Mouse (Mus musculus) adrenal gland, postnatal 14 days (tissue): Measurements from ENCODE around the gene Ttbk1. TPM values are rescaled to one million over a fixed set of nuclear protein-coding genes. Genes with fewer than 3 reads are reported as not detected.
"Not testable (repeated sequence)": the region's sequence is repeated elsewhere in the genome, so short reads cannot be mapped to it uniquely, and the experiment has no call there.

ENCODE experiments used
- DNase-seq: peaks from one replicate; pipeline ENCODE4 v3.0.0; 2021; ENCODE audit warnings: mixed read lengths
- long read RNA-seq, 2 experiments: library from polyadenylated mRNA; stranded (forward); transcript quantifications; one replicate each; pipeline ENCODE4 v2.0.0; 2021
- total RNA-seq: library from RNA; stranded (reverse); gene quantifications from 2 replicates; pipeline ENCODE4 v1.2.3, GENCODE M21; 2021

Gene Ttbk1
- total RNA-seq = 0.78 and 1.4 TPM in 2 replicates
- long read RNA-seq, experiment 1 = 0 reads
- long read RNA-seq, experiment 2 = 0 reads

DNA sequence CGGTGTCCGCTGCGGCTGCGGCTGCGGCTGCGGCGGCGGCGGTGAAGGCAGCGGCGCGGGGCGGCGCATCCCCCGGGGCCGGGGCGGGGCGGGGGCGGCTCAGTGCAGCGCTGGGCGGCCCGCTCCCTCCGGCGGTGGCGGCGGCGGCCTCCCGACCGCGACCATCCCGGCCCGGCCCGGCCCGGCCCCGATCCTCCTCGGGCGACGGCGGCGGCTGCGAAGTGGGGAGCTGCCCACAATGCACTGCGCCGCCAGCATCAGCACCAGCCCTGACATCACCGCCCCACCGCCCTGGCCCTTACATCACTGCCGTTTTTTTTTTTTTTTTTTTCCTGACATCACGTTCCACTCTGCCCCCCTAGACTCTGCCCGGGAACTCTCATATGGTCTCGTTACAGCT is at the start of gene Ttbk1:
Gene Ttbk1, minus strand, starts transcription at position 245 of the 400 bp plus-strand sequence.
- no peak for DNase-seq

DNA sequence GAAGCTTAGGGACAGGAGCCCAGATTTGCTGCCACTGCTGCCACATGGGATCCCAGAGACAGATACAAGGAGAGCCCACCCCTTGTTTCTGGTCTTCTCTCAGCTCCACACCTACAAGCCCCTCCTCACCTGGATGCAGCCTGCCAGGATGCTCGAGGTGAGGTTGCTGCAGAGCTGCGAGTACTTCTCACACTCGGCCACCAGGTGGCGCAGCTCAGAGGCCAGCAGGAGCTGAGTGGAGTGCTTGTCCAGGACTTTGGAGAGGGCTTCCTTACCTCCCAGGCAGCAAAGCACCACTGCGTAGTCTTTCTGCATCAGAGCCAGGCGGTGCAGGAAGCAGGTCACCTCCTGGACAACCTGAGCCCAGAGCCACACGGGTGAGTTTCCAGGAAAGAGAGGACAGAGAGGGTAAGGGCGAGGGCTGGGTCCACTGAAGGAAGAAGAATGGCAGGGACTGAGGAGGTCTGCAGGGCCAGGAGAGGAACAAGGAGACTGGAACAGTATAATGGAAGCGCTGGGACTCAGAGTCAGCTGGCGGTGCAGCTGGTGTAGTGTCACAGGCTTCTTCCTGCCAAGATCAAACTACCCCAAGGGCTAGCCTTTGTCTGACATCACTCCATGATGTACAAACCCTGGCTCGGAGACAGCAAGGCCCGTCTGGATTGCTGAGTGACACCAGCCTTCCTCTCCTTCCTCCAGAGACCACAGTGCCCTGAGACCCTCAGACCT is 38.3 kb upstream of the Ttbk1 start:
- DNase-seq = peak; percentile 88

DNA sequence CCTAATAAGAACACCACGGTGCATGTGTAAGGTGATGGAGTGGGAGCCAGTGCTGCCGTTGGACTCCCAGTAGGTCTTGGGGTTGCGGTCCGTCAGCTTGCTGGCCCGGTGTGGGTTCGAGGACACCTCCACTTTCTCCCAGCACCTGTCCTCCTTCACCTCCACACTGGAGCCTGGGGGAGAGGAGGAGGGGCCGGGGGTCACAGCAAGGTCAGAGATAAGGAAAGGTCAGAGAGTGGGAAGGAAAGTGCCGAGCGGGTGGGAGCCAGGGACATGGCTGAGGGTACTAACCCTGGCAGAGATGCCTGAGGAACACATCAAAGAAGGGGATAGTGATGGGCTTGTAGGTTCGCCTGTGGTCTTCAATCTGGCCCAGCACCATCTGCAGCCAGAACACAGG is 37.6 kb upstream of the Ttbk1 start:
- DNase-seq = no peak

DNA sequence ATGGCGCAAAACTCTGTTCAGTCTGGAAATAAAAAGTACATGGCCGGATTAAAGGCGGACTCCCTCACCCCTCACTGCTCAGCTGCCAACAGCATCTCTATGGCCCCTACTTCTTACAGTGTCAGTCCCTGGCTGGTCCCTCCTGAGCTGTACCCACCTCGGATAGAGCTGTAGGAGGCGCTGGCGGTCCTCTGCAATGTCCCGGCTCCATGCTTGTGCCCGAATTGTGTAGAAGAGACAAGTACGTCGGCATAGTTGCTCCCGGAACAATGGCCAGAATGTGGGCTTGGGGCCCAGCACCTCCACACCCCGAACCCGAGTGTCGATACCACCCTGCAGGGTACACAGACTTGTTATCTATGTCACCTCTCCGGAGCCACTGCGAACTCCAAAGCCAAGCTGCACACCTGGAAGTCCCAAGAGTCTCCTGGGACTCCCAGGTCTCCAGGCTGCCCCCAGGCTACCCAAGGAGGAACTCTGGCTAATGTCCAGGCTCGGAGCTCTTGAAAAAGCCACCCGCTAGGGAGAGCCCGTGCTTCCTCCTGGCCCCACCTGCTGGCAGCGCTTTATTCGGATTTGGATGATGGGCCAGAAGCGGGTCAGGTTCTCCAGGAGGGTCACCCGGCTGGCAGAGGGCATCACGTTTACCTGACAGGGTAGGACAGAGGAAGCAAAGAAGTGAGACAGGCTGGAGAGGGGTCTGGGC is 34.6 kb upstream of the Ttbk1 start:
- no peak for DNase-seq

DNA sequence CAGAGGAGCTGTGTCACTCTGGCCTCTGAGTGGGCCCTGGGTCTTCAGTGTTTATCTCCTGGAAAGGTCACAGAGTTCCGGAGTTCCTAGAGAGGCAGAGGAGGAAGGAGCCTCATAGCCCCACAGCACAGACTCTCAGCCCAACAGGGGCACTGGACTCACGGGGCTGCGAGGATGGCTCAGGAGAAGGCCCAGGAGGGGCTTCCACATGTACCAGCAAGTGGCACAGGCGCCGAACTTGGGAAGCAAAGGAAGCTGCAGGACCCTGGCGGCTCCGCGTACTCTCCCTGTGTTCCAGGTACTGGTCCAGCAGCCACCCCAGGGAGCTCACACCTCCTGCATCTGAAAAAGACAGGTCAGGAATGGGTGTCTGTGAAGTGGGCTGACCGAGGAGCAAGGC is 33.7 kb upstream of the Ttbk1 start:
- no peak for DNase-seq

DNA sequence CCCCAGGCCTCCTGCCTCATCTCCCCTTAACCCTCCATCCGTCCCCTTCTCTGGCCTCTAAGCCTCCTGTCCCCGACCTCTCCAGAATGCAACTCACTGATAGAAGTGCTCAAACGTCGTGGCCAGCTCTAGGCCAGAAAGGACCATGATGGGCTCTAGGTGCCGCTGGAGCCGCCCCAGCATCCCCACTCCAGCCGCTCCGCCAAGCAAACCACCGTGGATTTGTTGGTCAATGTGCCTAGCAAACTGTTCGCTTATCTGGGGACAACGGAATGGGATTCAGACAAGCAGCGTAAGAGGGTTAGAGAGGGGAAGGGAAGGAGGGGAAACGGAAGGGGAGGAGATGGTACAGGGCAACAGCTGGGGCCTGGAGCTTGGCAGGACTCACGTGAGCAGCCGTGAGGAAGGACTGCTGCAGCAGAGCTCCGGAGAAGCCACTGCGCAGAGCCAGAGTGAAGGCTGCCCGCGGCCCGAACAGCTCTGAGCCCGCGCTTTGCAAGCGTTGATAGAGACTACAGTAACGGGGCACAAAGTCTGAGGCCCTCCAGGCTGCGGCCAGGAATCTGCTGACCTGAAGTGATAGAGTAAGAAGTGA is 33.0 kb upstream of the Ttbk1 start:
- DNase-seq = no peak

DNA sequence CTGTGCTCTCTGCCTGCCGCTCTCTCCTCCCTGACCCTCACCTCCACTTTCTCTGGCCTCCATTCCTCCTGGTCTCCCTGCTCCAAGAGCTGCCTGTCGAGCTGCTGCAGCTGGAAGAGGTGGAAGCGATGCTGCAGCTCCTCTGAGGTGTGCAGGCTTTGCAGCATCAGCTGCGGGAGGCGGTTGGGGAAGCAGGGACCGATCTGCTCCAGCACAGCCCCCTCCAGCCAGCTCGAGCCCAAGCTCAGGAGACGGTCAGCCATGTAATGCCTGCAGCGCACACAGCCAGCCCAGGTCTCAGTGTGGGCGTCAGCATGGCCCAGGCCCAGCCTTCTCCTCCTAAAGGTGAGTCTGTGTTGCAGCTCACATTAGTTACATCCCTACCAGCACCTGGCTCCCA is 32.5 kb upstream of the Ttbk1 start:
- no peak for DNase-seq

DNA sequence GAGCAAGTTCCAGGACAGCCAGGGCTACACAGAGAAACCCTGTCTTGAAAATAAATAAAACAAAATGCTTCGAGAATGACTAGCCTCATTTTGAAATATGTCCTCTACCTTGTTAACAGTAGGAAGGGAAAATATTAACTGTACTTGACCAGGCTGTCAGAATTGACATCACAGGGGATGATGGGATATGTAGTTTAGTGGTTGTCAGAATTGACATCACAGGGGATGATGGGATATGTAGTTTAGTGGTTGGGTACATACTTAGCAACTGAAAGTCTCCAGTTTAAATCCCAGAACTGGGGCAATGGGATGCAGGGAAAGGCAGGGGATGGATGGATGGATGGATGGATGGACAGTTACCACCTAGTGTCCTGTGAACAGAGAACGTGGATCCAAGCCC is 25.9 kb upstream of the Ttbk1 start:
- DNase-seq = no peak

DNA sequence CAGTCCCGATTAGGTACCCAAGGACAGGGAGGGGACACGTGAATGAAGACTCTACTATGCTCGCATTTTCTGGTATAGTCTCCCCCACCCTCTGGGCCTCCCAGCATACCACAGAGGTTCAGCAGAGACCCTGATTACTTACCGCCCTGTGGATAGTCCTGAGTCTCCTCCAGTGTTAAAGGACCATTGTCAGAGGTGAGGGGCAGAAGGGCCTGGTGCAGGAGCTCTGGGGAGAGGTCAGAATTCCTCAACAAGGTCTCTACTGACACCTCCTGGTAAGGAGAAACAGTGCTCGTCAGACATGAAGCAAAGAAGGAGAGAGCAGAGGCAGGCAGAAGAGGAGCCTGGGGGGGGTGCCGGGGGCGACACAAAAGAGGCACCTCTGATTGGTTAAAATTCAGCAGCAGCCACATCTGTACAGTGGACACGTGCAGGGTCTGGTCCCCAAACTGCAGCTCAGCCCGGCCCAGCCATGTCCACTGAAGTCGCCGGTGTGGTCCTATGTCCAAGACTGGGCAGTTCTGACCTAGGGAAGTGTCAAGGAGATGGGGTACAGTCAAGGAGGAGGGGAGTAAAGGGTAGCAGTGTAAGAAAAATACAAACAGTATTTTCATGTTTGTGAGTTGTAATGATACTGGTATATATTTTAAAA is 23.7 kb upstream of the Ttbk1 start:
- DNase-seq = no peak

DNA sequence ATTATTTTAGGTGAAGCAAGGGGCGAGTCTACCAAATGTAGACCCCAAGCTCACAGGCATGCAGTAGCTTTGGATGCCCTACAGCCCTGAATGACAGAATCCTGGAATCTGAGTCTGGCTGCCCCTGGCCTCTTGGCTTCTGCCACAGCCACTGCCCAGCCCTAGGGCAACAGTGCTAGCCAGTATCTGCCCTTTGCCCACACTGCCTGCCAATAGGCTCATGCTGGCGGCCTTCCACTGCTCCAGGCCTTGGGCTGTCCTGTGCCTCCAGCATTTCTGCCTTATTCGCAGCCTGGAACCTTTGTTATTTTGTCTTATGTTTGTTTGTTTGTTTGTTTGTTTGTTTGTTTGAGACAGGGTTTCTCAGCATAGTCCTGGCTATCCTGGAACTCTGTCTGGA is 18.1 kb upstream of the Ttbk1 start:
- DNase-seq = peak; percentile 59

DNA sequence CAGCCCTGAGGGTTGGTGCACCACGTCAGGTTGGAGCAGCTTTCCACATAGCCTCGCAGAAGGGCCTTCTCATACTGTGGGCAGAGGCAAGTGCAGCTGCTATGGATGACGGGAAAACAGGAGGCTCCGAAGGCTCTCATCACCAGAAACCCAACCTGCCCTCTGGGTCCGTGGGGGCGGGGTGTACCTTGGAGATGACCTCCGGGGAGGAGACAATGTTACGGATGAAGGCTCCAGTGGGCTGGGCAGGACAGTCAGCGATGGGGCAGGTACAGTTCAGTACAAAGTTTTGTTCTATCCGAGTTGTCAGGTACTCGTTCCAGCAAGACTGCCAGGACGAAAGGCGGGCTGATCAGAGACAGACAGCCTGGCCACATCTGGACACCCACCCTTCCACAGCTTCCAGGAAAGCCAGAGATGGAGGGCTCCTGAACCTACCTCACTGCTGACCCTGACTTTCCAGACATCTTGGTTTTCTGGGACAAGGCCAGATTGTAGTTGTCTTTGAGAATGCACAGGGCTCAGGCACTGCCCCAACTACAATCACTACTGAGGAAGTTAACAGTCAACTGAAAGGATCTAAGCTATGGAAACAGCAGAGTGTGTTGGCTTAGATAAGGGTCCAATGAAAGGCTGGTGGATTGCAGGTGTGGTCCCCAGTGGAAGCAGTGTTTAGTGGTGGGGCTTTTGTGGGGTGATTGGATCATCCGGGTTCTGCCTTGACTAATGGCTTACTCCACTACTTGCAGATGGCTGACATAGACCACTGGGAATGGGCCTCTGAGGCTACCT is 16.6 kb upstream of the Ttbk1 start:
- DNase-seq = peak; percentile 3

DNA sequence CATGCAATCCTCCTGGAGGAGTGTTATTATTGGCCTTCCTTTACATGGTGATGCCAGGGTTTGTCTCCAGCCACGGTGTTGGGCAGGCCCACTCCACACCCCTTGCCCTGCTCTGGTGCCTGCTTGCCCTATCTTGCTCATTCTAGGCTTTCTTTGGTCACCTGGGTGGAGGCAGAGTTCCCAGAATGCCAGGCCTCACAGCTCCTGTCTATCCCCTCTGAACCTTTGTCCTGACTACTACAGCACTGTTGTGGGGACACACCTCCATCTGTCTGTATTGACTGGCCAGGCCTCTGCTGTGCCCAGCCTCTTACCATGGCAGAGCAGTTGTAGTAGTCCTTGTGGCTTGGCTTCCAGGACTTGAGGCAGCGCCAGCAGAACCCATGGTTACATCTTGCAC is 15.3 kb upstream of the Ttbk1 start:
- DNase-seq = no peak

DNA sequence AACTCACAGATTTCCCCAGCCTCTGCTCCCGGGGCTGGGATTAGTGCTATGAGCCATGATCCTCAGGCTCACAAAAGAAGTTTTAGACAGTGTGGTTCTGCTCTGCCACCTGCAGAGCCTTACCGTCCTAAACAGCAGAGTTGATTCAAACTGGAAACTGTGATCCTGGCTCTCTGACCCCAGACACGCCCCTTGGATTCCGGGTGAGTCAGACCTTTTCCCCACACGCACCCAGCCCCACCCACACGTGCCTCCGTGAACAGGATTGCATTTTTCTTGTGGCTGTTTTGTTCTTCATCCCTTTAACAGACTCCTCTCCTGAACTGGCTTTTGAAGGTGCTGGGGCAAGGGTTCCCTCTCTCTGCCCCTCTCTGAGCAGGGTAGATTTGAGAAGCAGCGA is 10.5 kb upstream of the Ttbk1 start:
- DNase-seq = peak; percentile 24

DNA sequence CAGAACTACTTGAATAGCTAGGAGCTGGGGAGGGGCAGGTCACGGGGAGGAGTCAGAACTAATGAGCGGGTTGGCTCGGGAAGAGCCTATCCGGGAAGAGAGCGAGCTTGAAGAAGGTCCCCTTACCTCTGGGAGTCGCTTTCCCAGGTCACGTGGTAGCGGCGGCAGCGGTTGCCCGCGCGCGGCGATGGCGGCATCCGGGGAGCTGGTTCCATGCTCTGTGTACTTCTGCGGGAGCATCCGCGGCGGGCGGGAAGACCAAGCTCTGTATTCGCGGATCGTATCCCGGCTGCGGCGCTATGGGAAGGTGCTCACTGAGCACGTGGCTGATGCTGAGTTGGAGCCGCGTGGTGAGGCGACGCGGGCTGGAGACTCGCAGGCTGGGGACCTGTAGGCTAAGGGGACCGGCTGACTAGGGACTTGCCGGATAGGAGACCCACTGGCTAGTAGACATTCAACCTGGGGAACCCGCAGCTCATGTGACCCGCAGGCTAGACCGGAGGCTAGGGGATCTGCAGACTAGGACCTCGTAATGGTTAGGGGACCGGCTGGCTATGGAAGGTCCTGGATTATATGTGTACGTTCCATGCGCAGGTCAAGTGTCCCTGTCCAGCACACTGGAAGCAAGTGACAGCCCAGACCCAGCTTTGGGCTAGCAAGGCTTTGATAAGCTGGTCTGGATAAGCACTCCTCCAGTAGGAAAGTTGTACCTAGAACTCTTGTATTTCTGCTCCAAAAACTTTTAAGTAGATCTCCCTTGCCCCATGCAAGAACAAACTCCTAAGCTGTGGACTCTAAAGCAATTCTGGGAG is 9.4 kb upstream of the Ttbk1 start, which contains the start of gene Dnph1:
Gene Dnph1, plus strand, starts transcription at position 89 of the 812 bp plus-strand sequence.
- peak; percentile 89 for DNase-seq

DNA sequence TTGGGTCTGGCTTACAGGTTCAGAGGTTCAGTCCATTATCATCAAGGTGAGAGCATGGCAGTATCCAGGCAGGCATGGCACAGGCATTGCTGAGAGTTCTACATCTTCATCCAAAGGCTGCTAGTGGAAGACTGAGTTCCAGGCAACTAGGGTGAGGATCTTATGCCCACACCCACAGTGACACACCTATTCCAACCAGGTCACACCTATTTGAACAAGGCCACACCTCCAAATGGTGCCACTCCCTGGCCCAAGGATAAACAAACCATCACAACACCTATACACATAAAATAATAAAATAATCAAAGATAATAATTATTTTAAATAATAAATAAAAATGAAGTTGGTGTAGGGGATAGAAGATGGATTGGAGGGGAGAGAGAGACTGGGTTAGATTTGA is 8.6 kb upstream of the Ttbk1 start:
- DNase-seq = not testable (repeated sequence)

DNA sequence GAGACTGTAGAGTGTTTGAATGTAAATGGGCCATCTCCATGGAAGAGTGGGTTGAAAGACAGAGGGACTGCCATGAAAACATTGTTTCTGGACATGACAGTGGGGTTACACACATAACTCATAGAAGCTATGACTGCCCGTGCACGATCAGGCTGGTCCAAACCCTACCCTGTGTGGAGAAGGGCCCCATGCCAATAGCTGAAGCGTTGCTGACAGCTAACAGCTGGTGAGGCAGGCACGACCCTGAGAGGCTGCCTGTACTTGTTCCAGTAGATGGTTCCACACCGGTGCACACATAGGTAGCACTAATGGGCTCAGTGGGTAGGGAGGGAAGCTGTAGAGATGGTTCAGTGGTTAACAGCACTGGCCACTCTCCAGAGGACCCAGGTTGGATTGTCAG is 8.0 kb upstream of the Ttbk1 start:
- no peak for DNase-seq

DNA sequence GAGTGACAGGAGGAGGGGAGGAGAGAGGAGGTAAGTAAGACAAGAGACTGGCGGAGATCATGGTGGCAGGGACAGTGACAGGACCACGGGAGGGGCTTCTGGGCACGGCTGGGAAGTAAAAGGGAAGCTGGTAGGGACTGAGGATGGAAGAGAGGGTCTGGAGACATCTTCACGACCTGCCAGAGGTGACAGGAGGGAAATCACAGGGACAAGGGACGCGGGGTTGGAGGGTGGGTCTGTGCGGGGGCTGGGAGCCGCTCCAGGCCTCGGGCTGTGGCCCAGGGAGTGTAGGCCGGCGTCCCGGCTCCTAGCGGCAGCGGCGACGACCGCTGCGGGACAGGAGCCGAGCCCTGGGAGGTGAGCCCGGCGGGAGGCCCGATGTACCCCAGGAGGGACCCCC is 480 bp downstream of the Ttbk1 start:
- no peak for DNase-seq

DNA sequence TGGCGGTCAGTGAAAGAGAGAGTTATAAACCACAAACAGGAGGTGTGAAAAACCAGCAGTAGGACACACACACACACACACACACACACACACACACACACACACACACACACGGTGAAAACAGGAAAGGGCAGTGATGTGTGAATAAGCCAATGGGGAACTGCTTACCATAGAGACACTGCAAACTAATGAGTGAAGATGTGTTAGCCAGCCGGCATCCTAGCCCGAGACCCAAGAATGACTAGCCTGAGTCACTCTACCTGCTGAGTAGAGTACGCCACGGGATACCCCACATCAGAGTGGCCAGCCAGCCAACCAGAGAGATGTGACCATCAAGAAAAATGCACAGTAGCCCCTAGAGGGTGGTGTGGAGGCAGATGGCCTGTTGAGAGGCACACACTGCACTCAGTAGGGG is 3.0 kb downstream of the Ttbk1 start:
- DNase-seq = no peak

DNA sequence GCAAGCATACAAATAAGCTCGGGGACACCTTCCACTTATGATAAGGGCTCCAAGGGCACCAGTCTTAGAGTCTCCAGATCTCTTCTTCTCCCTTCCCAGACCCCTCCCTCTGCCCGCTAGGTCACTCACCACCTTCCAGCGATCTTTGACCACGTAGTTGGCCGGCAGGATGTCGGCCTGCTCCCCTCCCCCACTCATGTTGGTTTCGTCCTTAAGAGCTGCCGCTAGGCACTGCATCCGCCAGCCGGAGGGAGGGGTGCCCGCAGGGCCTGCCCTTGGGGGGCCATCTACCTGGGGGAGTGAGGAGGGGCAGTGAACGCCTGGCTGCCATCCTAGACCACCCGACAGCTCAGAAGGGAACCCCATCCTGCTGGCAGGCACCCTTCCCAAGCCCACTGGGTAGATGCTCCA is 3.4 kb downstream of the Ttbk1 start:
- peak; percentile 39 for DNase-seq

DNA sequence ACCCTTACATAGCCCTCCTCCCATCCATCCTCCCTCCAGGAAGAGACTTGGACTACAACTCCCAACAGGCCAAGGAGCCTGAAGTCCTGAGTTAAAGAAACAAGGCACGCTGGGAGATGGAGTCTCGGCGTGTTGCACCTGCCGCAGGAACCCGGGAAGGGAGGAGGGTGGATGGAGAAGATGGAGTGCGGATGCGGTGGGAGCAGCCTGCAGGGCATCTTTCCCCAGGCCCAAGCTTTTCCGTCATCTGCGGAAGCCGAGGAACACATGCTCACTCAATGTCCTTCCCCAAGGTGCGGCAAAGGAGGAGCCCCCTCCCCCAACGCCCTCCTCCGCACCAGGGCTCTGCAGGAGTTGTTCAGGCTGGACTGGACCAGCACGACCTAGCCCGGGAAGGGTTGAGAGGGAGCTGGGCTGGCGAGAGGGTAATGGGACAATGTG is 3.9 kb downstream of the Ttbk1 start:
- peak; percentile 49 for DNase-seq

DNA sequence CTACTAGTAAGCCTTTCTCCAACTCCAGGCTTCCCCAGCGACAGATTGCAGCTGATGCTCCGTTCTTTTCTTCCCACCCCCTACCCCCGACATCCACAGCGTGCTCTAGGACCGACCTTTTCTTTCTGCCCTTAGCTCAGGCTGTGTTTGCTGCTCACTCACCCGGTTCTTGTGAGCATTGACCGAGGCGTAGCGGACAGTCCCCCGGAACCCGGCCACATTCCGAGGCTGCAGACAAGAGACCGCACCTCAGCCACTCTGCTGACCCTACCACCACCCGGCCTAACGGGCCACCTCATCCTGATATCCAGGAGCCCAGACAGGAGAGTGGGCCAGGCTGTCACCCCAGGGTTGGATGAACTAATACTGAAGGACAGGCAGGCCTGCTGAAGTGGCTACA is 10.2 kb downstream of the Ttbk1 start:
- no peak for DNase-seq
